Mouse (Mus musculus) heart, embryonic 13.5 days (tissue): Measurements from ENCODE around the gene Grhl3. TPM values are rescaled to one million over a fixed set of nuclear protein-coding genes. Genes with fewer than 3 reads are reported as not detected.
"Not testable (repeated sequence)": the region's sequence is repeated elsewhere in the genome, so short reads cannot be mapped to it uniquely, and the experiment has no call there.

Source experiments
- ATAC-seq: fragments of 200-750 bp; cut with Nextera tagmentation; 2 replicates; pipeline ENCODE4 v1.8.0; 2017; ENCODE audit warnings: moderate TSS enrichment; ENCODE audit not compliant: insufficient number of reproducible peaks, low FRiP score, low TSS enrichment; ENCODE audit errors: extremely low read depth
- H3K27ac ChIP-seq: fragments of 300-500 bp; sonication (generic); replicated peaks from 2 replicates; pipeline ENCODE4 v1.5.1; 2015; ENCODE audit warnings: moderate library complexity, mild to moderate bottlenecking, inconsistent platforms
- H3K27me3 ChIP-seq: fragments of 300-500 bp; sonication (generic); replicated peaks from 2 replicates; pipeline ENCODE4 v1.6.1; 2015; ENCODE audit warnings: mild to moderate bottlenecking, inconsistent platforms
- H3K36me3 ChIP-seq: fragments of 300-500 bp; sonication (generic); 2 replicates; pipeline ENCODE4 v1.6.1; 2015; ENCODE audit warnings: mild to moderate bottlenecking, inconsistent platforms
- H3K4me1 ChIP-seq: fragments of 300-500 bp; sonication (generic); 2 replicates; pipeline ENCODE4 v1.6.1; 2015; ENCODE audit warnings: inconsistent platforms
- H3K4me2 ChIP-seq: fragments of 300-500 bp; sonication (generic); 2 replicates; pipeline ENCODE4 v1.6.1; 2015; ENCODE audit warnings: inconsistent platforms, mild to moderate bottlenecking, moderate library complexity
- H3K4me3 ChIP-seq: fragments of 300-500 bp; sonication (generic); 2 replicates; pipeline ENCODE4 v1.5.1; 2015; ENCODE audit warnings: moderate library complexity, mild to moderate bottlenecking, inconsistent platforms
- H3K9ac ChIP-seq: fragments of 300-500 bp; sonication (generic); 2 replicates; pipeline ENCODE4 v1.6.1; 2015; ENCODE audit warnings: inconsistent platforms, mild to moderate bottlenecking, moderate library complexity
- H3K9me3 ChIP-seq: fragments of 300-500 bp; sonication (generic); 2 replicates; pipeline ENCODE4 v1.6.1; 2016; ENCODE audit warnings: inconsistent platforms
- WGBS: fragments of 180-500 bp; shearing (Covaris S2); methylation state at CpG from one replicate; pipeline ENCODE4 v1.1.7; 2015; ENCODE audit warnings: mixed read lengths; 5-methylcytosine and 5-hydroxymethylcytosine counted together
- polyA plus RNA-seq: library from polyadenylated mRNA; unstranded; fragments of >200 nt; fragmentation: Nextera tagmentation; extraction: Ambion mirVana; gene quantifications from 2 replicates; pipeline ENCODE4 v1.2.1, GENCODE M21; 2015

The Grhl3 gene
- 4.4 and 4.8 TPM in 2 replicates for polyA plus RNA-seq

- WGBS = under 1% methylated on average over 31 of the region's 31 CpGs
- Histone ChIP-seq H3K27ac (peak within 1 kb of the TSS; percentile 83; the same call in 1 of the 2 replicates), H3K4me3 (peak within 1 kb of the TSS; percentile 50), H3K27me3 (peaks cover 71% of the 10 kb centered on the region), H3K9me3 (no peaks in the 10 kb centered on the region), H3K4me2 (peak within 1 kb of the TSS; percentile 70), H3K36me3 (no peaks in the 10 kb centered on the region), H3K4me1 (peaks cover 58% of the 10 kb centered on the region), H3K9ac (peak within 1 kb of the TSS; percentile 77)
- no peak for ATAC-seq
Measured at GRCm38 (mm10) chr4:135573251-135573808, at the start of gene Grhl3. Grhl3 (minus strand) TSS chr4:135573630.

- Histone ChIP-seq H3K9ac (no peak overlapping the region), H3K4me1 (peaks cover 10% of the 10 kb centered on the region), H3K27ac (no peak overlapping the region), H3K27me3 (peaks cover 65% of the 10 kb centered on the region), H3K9me3 (no peaks in the 10 kb centered on the region), H3K36me3 (no peaks in the 10 kb centered on the region), H3K4me2 (no peak overlapping the region), H3K4me3 (no peak overlapping the region)
- 90% methylated on average over 10 of the region's 10 CpGs for WGBS
- ATAC-seq = no peak
Measured at GRCm38 (mm10) chr4:135622290-135622689, 48.9 kb upstream of the Grhl3 start.

- no peaks in the 10 kb centered on the region for H3K9me3 ChIP-seq
- WGBS = 91% methylated on average over 3 of the region's 3 CpGs
- no peak for ATAC-seq
- peaks cover 51% of the 10 kb centered on the region for H3K27me3 ChIP-seq
- H3K4me3 ChIP-seq = no peak overlapping the region
- no peak overlapping the region for H3K27ac ChIP-seq
- no peak overlapping the region for H3K9ac ChIP-seq
- H3K36me3 ChIP-seq = no peaks in the 10 kb centered on the region
- no peak overlapping the region for H3K4me2 ChIP-seq
- peaks cover 10% of the 10 kb centered on the region for H3K4me1 ChIP-seq
Measured at GRCm38 (mm10) chr4:135620461-135620860, 47.0 kb upstream of the Grhl3 start.

GRCm38 (mm10) chr4:135617783-135618470 lies 44.5 kb upstream of the Grhl3 start:
- H3K4me2 ChIP-seq = peak overlapping the region; percentile 44
- no peak overlapping the region for H3K4me3 ChIP-seq

GRCm38 (mm10) chr4:135617038-135617437 lies 43.6 kb upstream of the Grhl3 start:
- 36% methylated on average over 4 of the region's 4 CpGs for WGBS
- ATAC-seq = no peak
- Histone ChIP-seq H3K4me1 (peaks cover 18% of the 10 kb centered on the region), H3K4me2 (no peak overlapping the region), H3K4me3 (no peak overlapping the region), H3K9me3 (no peaks in the 10 kb centered on the region), H3K27me3 (peaks cover 21% of the 10 kb centered on the region), H3K36me3 (no peaks in the 10 kb centered on the region), H3K9ac (no peak overlapping the region), H3K27ac (no peak overlapping the region)

More at GRCm38 (mm10) chr4:135617783-135618470, 44.5 kb upstream of the Grhl3 start:
- no peak for ATAC-seq
- H3K36me3 ChIP-seq = no peaks in the 10 kb centered on the region
- no peak overlapping the region for H3K27ac ChIP-seq
- no peaks in the 10 kb centered on the region for H3K9me3 ChIP-seq
- 15% methylated on average over 16 of the region's 16 CpGs for WGBS
- H3K9ac ChIP-seq = peak overlapping the region; percentile 37; the same call in 1 of the 2 replicates
- peaks cover 28% of the 10 kb centered on the region for H3K27me3 ChIP-seq
- peaks cover 10% of the 10 kb centered on the region for H3K4me1 ChIP-seq

- H3K4me3 ChIP-seq, H3K27ac ChIP-seq, H3K9ac ChIP-seq, ATAC-seq, H3K36me3 ChIP-seq, H3K4me2 ChIP-seq: not testable (repeated sequence)
- Histone ChIP-seq H3K4me1 (peaks cover 18% of the 10 kb centered on the region), H3K27me3 (peaks cover 17% of the 10 kb centered on the region), H3K9me3 (peaks cover 14% of the 10 kb centered on the region)
- WGBS = 70% methylated on average over 5 of the region's 5 CpGs
Measured at GRCm38 (mm10) chr4:135615307-135615706, 41.9 kb upstream of the Grhl3 start.

- Histone ChIP-seq H3K4me1 (peaks cover 15% of the 10 kb centered on the region), H3K4me2 (no peak overlapping the region), H3K36me3 (no peaks in the 10 kb centered on the region), H3K9me3 (peaks cover 18% of the 10 kb centered on the region), H3K9ac (no peak overlapping the region), H3K27ac (no peak overlapping the region), H3K27me3 (peaks cover 11% of the 10 kb centered on the region; the same call in 1 of the 2 replicates), H3K4me3 (no peak overlapping the region)
- no peak for ATAC-seq
- 78% methylated on average over 2 of the region's 2 CpGs for WGBS
Measured at GRCm38 (mm10) chr4:135609986-135610385, 36.6 kb upstream of the Grhl3 start.

- no peak overlapping the region for H3K27ac ChIP-seq
- no peak overlapping the region for H3K9ac ChIP-seq
- H3K4me2 ChIP-seq = no peak overlapping the region
- peaks cover 19% of the 10 kb centered on the region for H3K4me1 ChIP-seq
- ATAC-seq = no peak
- peaks cover 11% of the 10 kb centered on the region; the same call in 1 of the 2 replicates for H3K27me3 ChIP-seq
- WGBS = 58% methylated on average over 18 of the region's 18 CpGs
- no peak overlapping the region for H3K4me3 ChIP-seq
- no peaks in the 10 kb centered on the region for H3K36me3 ChIP-seq
- peaks cover 18% of the 10 kb centered on the region for H3K9me3 ChIP-seq
Measured at GRCm38 (mm10) chr4:135607979-135608885, 34.8 kb upstream of the Grhl3 start.

GRCm38 (mm10) chr4:135606271-135606670 lies 32.8 kb upstream of the Grhl3 start:
- peaks cover 11% of the 10 kb centered on the region; the same call in 1 of the 2 replicates for H3K27me3 ChIP-seq
- no peak overlapping the region for H3K4me3 ChIP-seq
- peaks cover 11% of the 10 kb centered on the region; the same call in 1 of the 2 replicates for H3K4me1 ChIP-seq
- H3K4me2 ChIP-seq = no peak overlapping the region
- peaks cover 14% of the 10 kb centered on the region for H3K9me3 ChIP-seq
- H3K9ac ChIP-seq = no peak overlapping the region
- no peak overlapping the region for H3K27ac ChIP-seq
- no peak for ATAC-seq
- H3K36me3 ChIP-seq = no peaks in the 10 kb centered on the region
- 84% methylated on average over 7 of the region's 7 CpGs for WGBS

- Histone ChIP-seq H3K4me1 (peaks cover 5% of the 10 kb centered on the region), H3K36me3 (no peaks in the 10 kb centered on the region), H3K4me2 (no peak overlapping the region), H3K27me3 (peaks cover 8% of the 10 kb centered on the region; the same call in 1 of the 2 replicates), H3K9ac (no peak overlapping the region), H3K4me3 (no peak overlapping the region), H3K9me3 (no peaks in the 10 kb centered on the region), H3K27ac (no peak overlapping the region)
- no peak for ATAC-seq
- WGBS = 87% methylated on average over 3 of the region's 3 CpGs
Measured at GRCm38 (mm10) chr4:135601530-135601929, 28.1 kb upstream of the Grhl3 start.
